Mouse (Mus musculus) stomach, embryonic 16.5 days (tissue): ENCODE data around the gene Maml2. TPM values are rescaled to one million over a fixed set of nuclear protein-coding genes. Genes with fewer than 3 reads are reported as not detected.

Experiments used
- ATAC-seq: fragments of 200-750 bp; cut with Nextera tagmentation; 2 replicates; pipeline ENCODE4 v1.8.0; 2017; ENCODE audit warnings: moderate number of reproducible peaks, moderate TSS enrichment; ENCODE audit not compliant: insufficient read depth, low FRiP score
- H3K27ac ChIP-seq: fragments of 300-500 bp; sonication (generic); 2 replicates; pipeline ENCODE4 v1.5.1; 2014; ENCODE audit warnings: low read length
- H3K27me3 ChIP-seq: fragments of 300-500 bp; sonication (generic); 2 replicates; pipeline ENCODE4 v1.6.1; 2014; ENCODE audit warnings: low read length, control low read depth, mixed read lengths; ENCODE audit not compliant: control insufficient read depth, insufficient read depth
- H3K36me3 ChIP-seq: fragments of 300-500 bp; sonication (generic); 2 replicates; pipeline ENCODE4 v1.6.1; 2014; ENCODE audit warnings: low read length; ENCODE audit not compliant: control insufficient read depth, insufficient read depth
- H3K4me1 ChIP-seq: fragments of 300-500 bp; sonication (generic); 2 replicates; pipeline ENCODE4 v1.6.1; 2014; ENCODE audit warnings: low read length, control low read depth, mixed read lengths; ENCODE audit not compliant: control insufficient read depth, insufficient read depth
- H3K4me2 ChIP-seq: fragments of 300-500 bp; sonication (generic); 2 replicates; pipeline ENCODE4 v1.6.1; 2014; ENCODE audit warnings: low read depth, low read length, mixed read lengths
- H3K4me3 ChIP-seq: fragments of 300-500 bp; sonication (generic); replicated peaks from 2 replicates; pipeline ENCODE4 v1.5.1; 2014; ENCODE audit warnings: mild to moderate bottlenecking, low read length
- H3K9ac ChIP-seq: fragments of 300-500 bp; sonication (generic); 2 replicates; pipeline ENCODE4 v1.6.1; 2014; ENCODE audit warnings: low read length
- H3K9me3 ChIP-seq: fragments of 300-500 bp; sonication (generic); replicated peaks from 2 replicates; pipeline ENCODE4 v1.6.1; 2016; ENCODE audit warnings: low read length, control low read depth; ENCODE audit not compliant: control insufficient read depth
- WGBS: fragments of 180-500 bp; shearing (Covaris S2); extraction: QIAGEN DNeasy Blood & Tissue Kit; methylation state at CpG from one replicate; pipeline ENCODE4 v1.1.7; 2014; 5-methylcytosine and 5-hydroxymethylcytosine counted together
- polyA plus RNA-seq: library from polyadenylated mRNA; unstranded; fragments of >200 nt; fragmentation: Nextera tagmentation; extraction: Ambion mirVana; gene quantifications from 2 replicates; pipeline ENCODE4 v1.2.1, GENCODE M21; 2015

Maml2 gene
- 8.9 and 9.6 TPM in 2 replicates for polyA plus RNA-seq

DNA sequence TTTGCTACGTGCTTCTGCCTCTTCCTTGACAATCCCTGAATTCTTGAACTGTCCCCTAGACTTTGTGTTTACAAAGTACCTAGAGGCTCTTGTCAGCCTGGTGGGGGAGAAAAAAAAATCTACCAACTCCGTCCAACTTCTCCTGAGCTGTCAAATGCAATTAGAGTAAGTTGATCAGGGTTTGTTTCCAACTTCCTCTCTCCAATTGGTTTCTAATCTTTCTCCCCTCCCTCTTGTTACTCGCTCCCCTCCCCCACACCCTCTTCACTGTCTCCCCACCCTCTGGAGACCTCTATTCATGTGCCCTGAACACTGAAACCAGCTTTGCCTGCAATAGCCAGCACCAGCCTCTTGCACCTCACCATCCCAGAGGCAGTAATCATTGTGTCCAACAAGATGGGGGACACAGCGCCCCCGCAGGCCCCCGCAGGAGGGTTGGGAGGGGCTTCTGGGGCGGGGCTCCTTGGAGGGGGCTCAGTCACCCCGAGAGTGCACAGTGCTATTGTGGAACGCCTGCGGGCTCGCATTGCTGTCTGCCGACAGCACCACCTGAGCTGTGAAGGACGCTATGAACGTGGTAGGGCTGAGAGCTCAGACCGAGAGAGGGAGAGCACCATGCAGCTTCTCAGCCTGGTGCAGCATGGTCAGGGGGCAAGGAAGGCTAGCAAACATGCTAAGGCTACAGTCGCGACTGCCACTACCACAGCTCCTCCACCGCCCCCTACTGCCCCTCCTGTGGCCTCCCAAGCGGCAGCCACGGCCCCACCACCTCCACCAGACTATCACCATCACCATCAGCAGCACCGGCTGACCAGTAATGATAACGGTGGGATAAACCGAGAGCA is at the start of gene Maml2:
Gene Maml2 (plus strand): TSS at position 290 of the 845 bp plus-strand sequence.
- no peaks in the 10 kb centered on the region for H3K9me3 ChIP-seq
- H3K27me3 ChIP-seq, result no peaks in the 10 kb centered on the region
- H3K36me3 ChIP-seq, result no peaks in the 10 kb centered on the region
- WGBS, result under 1% methylated on average over 23 of the region's 23 CpGs
- peak; percentile 51 for ATAC-seq
- peak within 1 kb of the TSS; percentile 82 for H3K9ac ChIP-seq
- peaks cover 47% of the 10 kb centered on the region for H3K4me1 ChIP-seq
- peak within 1 kb of the TSS; percentile 80 for H3K27ac ChIP-seq
- peak within 1 kb of the TSS; percentile 93 for H3K4me2 ChIP-seq
- peak within 1 kb of the TSS; percentile 72 for H3K4me3 ChIP-seq

- Histone ChIP-seq H3K36me3 (no peaks in the 10 kb centered on the region), H3K9me3 (no peaks in the 10 kb centered on the region), H3K9ac (no peak overlapping the region), H3K4me3 (no peak overlapping the region), H3K4me2 (no peak overlapping the region), H3K27ac (no peak overlapping the region), H3K4me1 (peaks cover 18% of the 10 kb centered on the region), H3K27me3 (no peaks in the 10 kb centered on the region)
- 88% methylated on average over 4 of the region's 4 CpGs for WGBS
- ATAC-seq, result no peak
These were observed 49.7 kb upstream of the Maml2 start for GRCm38 (mm10) chr9:13248104-13248503.

DNA sequence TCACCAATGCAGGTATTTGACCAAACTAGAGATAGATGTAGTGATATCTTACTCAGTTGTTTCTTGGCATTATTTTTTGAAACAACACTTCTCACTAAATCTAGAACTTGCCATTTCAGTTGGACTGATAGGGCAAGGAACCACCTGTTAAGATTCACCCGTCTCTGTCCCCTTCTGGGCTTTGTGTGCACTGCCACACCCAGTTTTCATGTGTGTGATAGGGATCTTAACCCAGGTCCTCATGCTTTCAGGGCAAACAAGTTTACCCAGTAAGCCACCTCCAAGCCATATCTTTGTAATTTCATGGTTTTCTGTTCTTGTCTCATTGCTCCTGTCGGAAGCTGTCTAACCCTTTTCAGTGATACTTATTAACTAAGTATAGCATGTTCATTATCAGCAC is 46.5 kb upstream of the Maml2 start:
- H3K9ac ChIP-seq, result no peak overlapping the region
- ATAC-seq, result no peak
- H3K4me2 ChIP-seq, result no peak overlapping the region
- 70% methylated on average over 2 of the region's 2 CpGs for WGBS
- no peaks in the 10 kb centered on the region for H3K36me3 ChIP-seq
- H3K27me3 ChIP-seq, result no peaks in the 10 kb centered on the region
- H3K27ac ChIP-seq, result no peak overlapping the region
- no peaks in the 10 kb centered on the region for H3K9me3 ChIP-seq
- peaks cover 5% of the 10 kb centered on the region; the same call in 1 of the 2 replicates for H3K4me1 ChIP-seq
- H3K4me3 ChIP-seq, result no peak overlapping the region

- Histone ChIP-seq H3K9ac (no peak overlapping the region), H3K27ac (no peak overlapping the region), H3K4me1 (no peaks in the 10 kb centered on the region), H3K36me3 (no peaks in the 10 kb centered on the region), H3K9me3 (no peaks in the 10 kb centered on the region), H3K27me3 (no peaks in the 10 kb centered on the region), H3K4me2 (no peak overlapping the region), H3K4me3 (no peak overlapping the region)
- WGBS, result 95% methylated on average over 1 of the region's 1 CpGs
- ATAC-seq, result no peak
These were observed 41.0 kb upstream of the Maml2 start for GRCm38 (mm10) chr9:13256726-13257125.

DNA sequence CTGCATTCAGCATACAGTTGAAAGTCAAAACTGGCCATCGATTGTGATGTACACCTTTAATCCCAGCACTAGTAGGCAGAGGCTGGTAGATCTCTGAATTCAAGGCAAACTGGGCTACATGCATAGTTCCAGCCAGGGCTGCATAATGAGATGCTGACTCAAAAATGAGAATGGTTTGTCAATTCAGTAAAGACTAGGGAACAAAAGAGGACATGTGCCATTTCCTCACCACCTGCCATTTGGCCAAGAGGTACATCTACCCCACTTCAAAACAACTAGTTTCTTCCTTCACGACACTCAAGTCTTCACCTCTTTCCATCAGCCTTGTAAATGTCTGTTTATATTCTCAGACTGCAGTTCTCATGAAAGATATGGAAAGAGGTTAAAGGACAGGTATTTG is 39.6 kb upstream of the Maml2 start:
- no peaks in the 10 kb centered on the region for H3K4me1 ChIP-seq
- no peaks in the 10 kb centered on the region for H3K9me3 ChIP-seq
- no peaks in the 10 kb centered on the region for H3K36me3 ChIP-seq
- H3K4me3 ChIP-seq, result no peak overlapping the region
- H3K4me2 ChIP-seq, result no peak overlapping the region
- H3K27me3 ChIP-seq, result no peaks in the 10 kb centered on the region
- no peak for ATAC-seq
- no peak overlapping the region for H3K27ac ChIP-seq
- WGBS, result 87% methylated on average over 2 of the region's 2 CpGs
- no peak overlapping the region for H3K9ac ChIP-seq

DNA sequence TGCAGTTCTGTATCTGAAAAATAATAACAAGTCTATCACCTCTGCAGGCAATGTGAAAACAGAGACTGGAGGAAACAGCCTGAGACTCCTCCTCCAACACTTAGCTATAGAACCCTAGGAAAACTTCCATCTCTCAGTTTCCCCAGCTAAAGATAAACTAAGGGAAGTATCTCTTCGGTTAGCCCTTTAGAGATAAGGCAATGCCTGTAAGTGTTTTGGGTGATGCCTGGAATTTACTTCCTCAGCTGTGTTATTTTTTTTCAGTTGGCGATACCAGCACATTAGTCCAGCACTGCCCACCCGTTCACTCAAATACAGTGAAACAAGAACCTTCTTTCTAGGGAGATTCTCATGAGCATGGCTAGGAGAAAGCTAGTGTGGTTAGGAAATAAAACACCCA is 36.8 kb upstream of the Maml2 start:
- H3K27me3 ChIP-seq, result no peaks in the 10 kb centered on the region
- H3K27ac ChIP-seq, result no peak overlapping the region
- no peaks in the 10 kb centered on the region for H3K4me1 ChIP-seq
- WGBS, result 74% methylated on average over 3 of the region's 3 CpGs
- no peak overlapping the region for H3K4me3 ChIP-seq
- no peaks in the 10 kb centered on the region for H3K9me3 ChIP-seq
- ATAC-seq, result no peak
- no peak overlapping the region for H3K9ac ChIP-seq
- no peak overlapping the region for H3K4me2 ChIP-seq
- no peaks in the 10 kb centered on the region for H3K36me3 ChIP-seq

DNA sequence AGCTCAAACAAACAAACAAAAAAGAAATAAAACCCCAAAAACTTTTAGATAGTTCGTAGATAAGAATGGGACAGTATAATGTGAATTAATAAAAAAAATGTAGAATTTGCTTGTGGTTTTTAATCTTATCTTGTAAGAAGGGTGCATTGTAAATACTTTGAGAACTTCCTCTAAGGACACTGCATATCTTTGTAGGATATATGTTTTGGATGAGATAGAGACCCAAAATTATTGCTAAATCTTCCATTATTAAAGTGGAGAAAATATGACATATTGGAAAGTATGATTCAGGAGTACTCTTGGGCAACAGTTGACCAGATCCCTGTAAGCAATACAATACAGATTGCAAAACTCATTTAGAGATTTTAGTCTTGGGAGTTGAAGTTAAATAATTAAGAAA is 24.5 kb upstream of the Maml2 start:
- WGBS, result 84% methylated on average over 1 of the region's 1 CpGs
- no peak for ATAC-seq
- H3K9me3 ChIP-seq, result no peaks in the 10 kb centered on the region
- no peak overlapping the region for H3K4me2 ChIP-seq
- no peak overlapping the region for H3K9ac ChIP-seq
- no peaks in the 10 kb centered on the region for H3K27me3 ChIP-seq
- H3K4me1 ChIP-seq, result no peaks in the 10 kb centered on the region
- no peaks in the 10 kb centered on the region for H3K36me3 ChIP-seq
- H3K4me3 ChIP-seq, result no peak overlapping the region
- H3K27ac ChIP-seq, result no peak overlapping the region

DNA sequence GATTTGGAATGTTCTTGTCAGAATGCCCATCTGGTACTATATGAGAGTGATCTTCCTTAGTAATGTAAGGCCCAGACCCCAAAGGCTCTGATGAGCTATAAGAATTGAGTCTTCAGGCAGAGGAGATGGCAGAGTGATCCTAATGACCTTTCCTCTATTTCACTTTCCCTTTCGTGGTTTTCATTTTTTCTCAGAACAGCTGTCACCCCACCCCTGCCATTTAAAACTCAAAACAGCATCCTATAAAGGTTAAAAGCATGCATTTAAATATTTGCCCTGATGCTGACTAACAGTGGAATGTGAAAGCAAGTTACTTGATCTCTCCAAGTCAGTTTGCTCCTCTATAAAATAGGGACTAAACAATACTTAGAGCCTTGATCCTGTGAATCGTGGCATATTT is 10.3 kb upstream of the Maml2 start:
- 57% methylated on average over 2 of the region's 2 CpGs for WGBS
- Histone ChIP-seq H3K4me3 (no peak overlapping the region), H3K9me3 (no peaks in the 10 kb centered on the region), H3K36me3 (no peaks in the 10 kb centered on the region), H3K4me1 (no peaks in the 10 kb centered on the region), H3K4me2 (no peak overlapping the region), H3K9ac (no peak overlapping the region), H3K27ac (no peak overlapping the region), H3K27me3 (no peaks in the 10 kb centered on the region)
- no peak for ATAC-seq

DNA sequence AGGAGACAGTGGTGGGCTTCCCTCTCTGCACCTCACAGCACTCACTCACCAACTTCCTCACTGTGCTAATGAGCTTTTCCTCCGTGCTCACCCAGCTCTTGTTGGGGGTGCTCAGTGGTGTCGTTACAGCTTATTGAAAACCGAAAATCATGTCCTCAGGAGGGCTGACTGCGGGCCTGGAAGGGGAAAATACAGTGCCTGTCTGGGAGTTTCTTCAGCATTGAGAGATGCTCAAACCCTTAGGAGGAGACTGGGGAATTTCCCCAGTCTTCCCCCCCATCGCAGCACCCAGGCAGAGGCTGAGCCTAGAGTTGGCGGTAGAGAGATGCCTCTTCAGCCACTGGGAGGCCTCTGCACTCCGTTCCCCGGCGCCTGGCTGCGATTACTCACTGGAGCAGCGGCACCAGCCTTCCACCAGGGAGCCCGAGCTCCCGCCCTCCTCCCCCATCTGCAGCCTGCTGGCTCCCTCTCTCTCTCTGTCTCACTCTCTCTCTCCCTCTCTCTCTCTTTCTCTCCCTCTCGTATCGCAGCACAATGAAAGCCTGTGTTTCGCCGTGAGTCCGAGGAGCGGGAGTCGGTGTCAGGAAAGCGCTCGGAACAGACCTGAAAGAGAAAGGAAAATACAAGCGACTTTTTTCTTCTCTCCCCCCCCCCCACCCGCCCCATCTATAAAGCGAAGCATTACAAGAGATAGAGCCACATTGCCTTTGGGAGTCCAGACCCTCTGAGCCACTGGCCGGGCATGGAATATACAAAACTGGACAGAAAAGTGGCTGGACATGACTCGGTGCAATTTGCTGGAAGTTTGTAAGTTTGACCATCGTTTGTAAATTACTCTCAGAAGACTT is 1.3 kb upstream of the Maml2 start:
- no peaks in the 10 kb centered on the region for H3K36me3 ChIP-seq
- ATAC-seq, result peak; percentile 93
- under 1% methylated on average over 28 of the region's 28 CpGs for WGBS
- peak overlapping the region; percentile 80 for H3K27ac ChIP-seq
- no peaks in the 10 kb centered on the region for H3K9me3 ChIP-seq
- peaks cover 36% of the 10 kb centered on the region for H3K4me1 ChIP-seq
- H3K9ac ChIP-seq, result peak overlapping the region; percentile 82
- H3K4me3 ChIP-seq, result peak overlapping the region; percentile 72
- no peaks in the 10 kb centered on the region for H3K27me3 ChIP-seq
- H3K4me2 ChIP-seq, result peak overlapping the region; percentile 93
